Mouse (Mus musculus): ENCODE data around the gene Tex36.

Tex36 gene

GRCm38 (mm10) chr7:133602058-133602457 is at the start of gene Tex36:
Tex36 (minus strand) TSS chr7:133602158.
- DNase-seq (ENCODE audit: low read depth, low spot score): no peak

- no peak for DNase-seq (ENCODE audit: low read depth, low spot score)
These were observed 43.8 kb upstream of the Tex36 start for GRCm38 (mm10) chr7:133645716-133646115.

- no peak for DNase-seq (ENCODE audit: low read depth, low spot score)
These were observed 36.9 kb upstream of the Tex36 start for GRCm38 (mm10) chr7:133638821-133639220.

GRCm38 (mm10) chr7:133638306-133638705 is 36.3 kb upstream of the Tex36 start:
- DNase-seq (ENCODE audit: low read depth, low spot score): no peak

- peak; percentile 95 for DNase-seq (ENCODE audit: low read depth, low spot score)
These were observed 35.7 kb upstream of the Tex36 start, which contains the start of gene Edrf1 for GRCm38 (mm10) chr7:133637361-133638305. Edrf1 (plus strand) TSS chr7:133637543.

GRCm38 (mm10) chr7:133636738-133637352 is 34.9 kb upstream of the Tex36 start:
- peak; percentile 60 for DNase-seq (ENCODE audit: low read depth, low spot score)

GRCm38 (mm10) chr7:133634932-133635650 is 33.1 kb upstream of the Tex36 start:
- DNase-seq (ENCODE audit: low read depth, low spot score): no peak

- DNase-seq (ENCODE audit: low read depth, low spot score): no peak
These were observed 30.5 kb upstream of the Tex36 start for GRCm38 (mm10) chr7:133632476-133632875.

- no peak for DNase-seq (ENCODE audit: low read depth, low spot score)
These were observed 28.9 kb upstream of the Tex36 start for GRCm38 (mm10) chr7:133630821-133631220.

GRCm38 (mm10) chr7:133627184-133627936 is 25.4 kb upstream of the Tex36 start:
- no peak for DNase-seq (ENCODE audit: low read depth, low spot score)

GRCm38 (mm10) chr7:133623226-133623625 is 21.3 kb upstream of the Tex36 start:
- no peak for DNase-seq (ENCODE audit: low read depth, low spot score)

GRCm38 (mm10) chr7:133620721-133621120 is 18.8 kb upstream of the Tex36 start:
- DNase-seq (ENCODE audit: low read depth, low spot score): no peak

GRCm38 (mm10) chr7:133612981-133613380 is 11.0 kb upstream of the Tex36 start:
- DNase-seq (ENCODE audit: low read depth, low spot score): no peak

- DNase-seq (ENCODE audit: low read depth, low spot score): no peak
These were observed 7.6 kb upstream of the Tex36 start for GRCm38 (mm10) chr7:133609585-133609984.

GRCm38 (mm10) chr7:133608631-133609340 is 6.8 kb upstream of the Tex36 start:
- DNase-seq (ENCODE audit: low read depth, low spot score): no peak

GRCm38 (mm10) chr7:133607883-133608575 is 6.1 kb upstream of the Tex36 start:
- DNase-seq (ENCODE audit: low read depth, low spot score): no peak

GRCm38 (mm10) chr7:133607331-133607730 is 5.4 kb upstream of the Tex36 start:
- DNase-seq (ENCODE audit: low read depth, low spot score): no peak

- no peak for DNase-seq (ENCODE audit: low read depth, low spot score)
These were observed 2.6 kb upstream of the Tex36 start for GRCm38 (mm10) chr7:133604427-133605081.

- DNase-seq (ENCODE audit: low read depth, low spot score): no peak
These were observed 1.2 kb upstream of the Tex36 start for GRCm38 (mm10) chr7:133603156-133603555.

GRCm38 (mm10) chr7:133600558-133600957 is 1.4 kb downstream of the Tex36 start:
- no peak for DNase-seq (ENCODE audit: low read depth, low spot score)

Measured in retina, adult 2 months (tissue).